Mouse (Mus musculus): ENCODE results near the gene Wfdc13. TPM values are rescaled to one million over a fixed set of nuclear protein-coding genes. Genes with fewer than 3 reads are reported as not detected.
"Not testable (repeated sequence)": the region's sequence is repeated elsewhere in the genome, so short reads cannot be mapped to it uniquely, and the experiment has no call there.

The Wfdc13 gene
- polyA plus RNA-seq, 1 experiment from 2014 or later: not detected

GRCm38 (mm10) chr2:164716194-164716786 is 31.4 kb downstream of the Wfdc13 start:
- WGBS: 90% methylated on average over 23 of the region's 23 CpGs
- not testable (repeated sequence) for H3K27ac ChIP-seq; H3K27me3 ChIP-seq; H3K9me3 ChIP-seq; H3K9ac ChIP-seq (replicated peaks); H3K4me2 ChIP-seq; H3K36me3 ChIP-seq; H3K4me3 ChIP-seq (replicated peaks); ATAC-seq (ENCODE audit: insufficient number of reproducible peaks, insufficient read depth, low FRiP score, low TSS enrichment, low read depth); H3K4me1 ChIP-seq (replicated peaks)

- no peak overlapping the region for H3K9ac ChIP-seq (replicated peaks)
- H3K27me3 ChIP-seq: 0 out of 2 replicates have a peak, but pooled peaks cover 5% of the 10 kb centered on the region
- no peak overlapping the region for H3K4me3 ChIP-seq (replicated peaks)
- no peak overlapping the region for H3K4me2 ChIP-seq
- H3K4me1 ChIP-seq (replicated peaks): no peaks in the 10 kb centered on the region; the same call in 1 of the 2 replicates
- ATAC-seq (ENCODE audit: insufficient number of reproducible peaks, insufficient read depth, low FRiP score, low TSS enrichment, low read depth): no peak
- 0 out of 2 replicates have a peak, but pooled peaks cover 2% of the 10 kb centered on the region for H3K9me3 ChIP-seq
- 67% methylated on average over 4 of the region's 4 CpGs for WGBS
- H3K36me3 ChIP-seq: no peaks in the 10 kb centered on the region
- H3K27ac ChIP-seq: no peak overlapping the region
Observed at GRCm38 (mm10) chr2:164723276-164723675, 38.4 kb downstream of the Wfdc13 start.

GRCm38 (mm10) chr2:164725895-164726619 is 41.1 kb downstream of the Wfdc13 start:
- ATAC-seq (ENCODE audit: insufficient number of reproducible peaks, insufficient read depth, low FRiP score, low TSS enrichment, low read depth): no peak
- Histone ChIP-seq H3K4me2 (no peak overlapping the region), H3K4me1 (replicated peaks) (no peaks in the 10 kb centered on the region), H3K27me3 (0 out of 2 replicates have a peak, but pooled peaks cover 5% of the 10 kb centered on the region), H3K27ac (no peak overlapping the region), H3K9me3 (0 out of 2 replicates have a peak, but pooled peaks cover 2% of the 10 kb centered on the region), H3K9ac (replicated peaks) (no peak overlapping the region), H3K36me3 (no peaks in the 10 kb centered on the region), H3K4me3 (replicated peaks) (no peak overlapping the region)
- 24% methylated on average over 6 of the region's 6 CpGs for WGBS

DNA sequence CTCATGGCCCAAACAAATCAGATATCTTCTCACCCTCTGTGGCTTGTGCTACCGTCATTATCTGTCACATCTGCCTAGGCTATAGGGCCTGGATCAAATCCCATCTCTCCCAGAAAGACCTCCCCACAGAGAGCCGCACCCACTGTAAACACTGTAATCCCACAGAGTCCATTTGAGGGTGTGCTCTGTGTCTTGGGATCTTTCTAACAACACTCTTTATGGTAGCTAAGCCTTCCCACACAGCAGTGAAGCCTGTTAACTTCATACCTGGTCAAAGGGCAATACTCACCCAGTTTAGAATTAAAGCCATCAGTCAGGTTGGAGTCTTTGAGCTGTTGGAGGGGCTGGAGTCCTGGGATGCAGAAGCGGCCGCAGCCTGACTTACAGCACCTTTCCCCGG is 46.8 kb downstream of the Wfdc13 start:
- Histone ChIP-seq H3K27me3 (no peaks in the 10 kb centered on the region), H3K4me3 (replicated peaks) (no peak overlapping the region), H3K4me1 (replicated peaks) (no peaks in the 10 kb centered on the region), H3K27ac (no peak overlapping the region), H3K36me3 (no peaks in the 10 kb centered on the region), H3K9me3 (no peaks in the 10 kb centered on the region), H3K4me2 (no peak overlapping the region), H3K9ac (replicated peaks) (no peak overlapping the region)
- WGBS: 71% methylated on average over 5 of the region's 5 CpGs
- ATAC-seq (ENCODE audit: insufficient number of reproducible peaks, insufficient read depth, low FRiP score, low TSS enrichment, low read depth): no peak

DNA sequence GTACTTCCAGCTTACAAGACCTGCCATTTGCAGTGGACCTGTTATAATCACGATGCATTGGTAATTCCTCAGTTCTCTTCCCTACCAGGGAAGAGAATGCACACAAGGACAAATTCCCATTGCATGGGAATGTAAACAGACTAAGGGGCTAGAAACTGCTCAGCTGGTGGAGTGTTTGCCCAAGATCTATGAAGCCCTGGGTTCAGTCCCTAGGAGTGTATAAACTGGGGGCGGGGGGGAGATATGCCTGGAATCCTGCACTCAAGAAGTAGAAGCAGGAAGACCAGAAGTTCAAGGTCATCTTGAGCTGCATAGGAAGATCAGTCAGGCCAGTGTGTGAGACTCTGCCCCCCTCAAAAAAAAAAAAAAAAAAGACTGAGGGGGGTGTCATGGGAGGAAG is 48.4 kb downstream of the Wfdc13 start:
- ATAC-seq (ENCODE audit: insufficient number of reproducible peaks, insufficient read depth, low FRiP score, low TSS enrichment, low read depth): no peak
- Histone ChIP-seq H3K27ac (no peak overlapping the region), H3K27me3 (no peaks in the 10 kb centered on the region), H3K36me3 (no peaks in the 10 kb centered on the region), H3K9ac (replicated peaks) (no peak overlapping the region), H3K9me3 (no peaks in the 10 kb centered on the region), H3K4me2 (no peak overlapping the region), H3K4me1 (replicated peaks) (peaks cover 4% of the 10 kb centered on the region; the same call in 1 of the 2 replicates), H3K4me3 (replicated peaks) (no peak overlapping the region)
- WGBS: 81% methylated on average over 2 of the region's 2 CpGs

GRCm38 (mm10) chr2:164734839-164735238 is 49.9 kb downstream of the Wfdc13 start:
- Histone ChIP-seq H3K9ac (replicated peaks) (no peak overlapping the region), H3K36me3 (no peaks in the 10 kb centered on the region), H3K9me3 (no peaks in the 10 kb centered on the region), H3K4me3 (replicated peaks) (no peak overlapping the region), H3K4me1 (replicated peaks) (peaks cover 4% of the 10 kb centered on the region; the same call in 1 of the 2 replicates), H3K4me2 (no peak overlapping the region), H3K27ac (no peak overlapping the region), H3K27me3 (no peaks in the 10 kb centered on the region)
- 86% methylated on average over 5 of the region's 5 CpGs for WGBS
- ATAC-seq (ENCODE audit: insufficient number of reproducible peaks, insufficient read depth, low FRiP score, low TSS enrichment, low read depth): no peak

DNA sequence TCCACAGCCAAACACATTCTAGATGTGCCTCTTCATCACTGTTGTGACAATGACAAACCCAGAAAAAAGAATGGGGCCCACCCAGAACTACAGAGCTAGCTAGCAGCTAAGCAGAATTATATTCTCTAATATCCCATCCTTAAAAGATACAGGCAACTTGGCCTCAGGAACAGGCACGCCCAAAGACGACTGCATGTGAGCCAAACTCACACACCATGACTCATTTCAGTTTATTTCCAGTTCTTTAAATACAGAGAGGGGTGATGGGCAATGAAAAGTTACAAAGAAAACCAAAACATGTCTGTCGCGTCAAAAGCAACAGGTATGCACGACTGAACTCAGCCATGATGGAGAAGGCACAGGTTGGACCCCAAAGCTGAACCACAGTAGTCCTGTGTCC is 50.5 kb downstream of the Wfdc13 start:
- H3K4me3 ChIP-seq (replicated peaks): no peak overlapping the region
- no peak overlapping the region for H3K27ac ChIP-seq
- no peak for ATAC-seq (ENCODE audit: insufficient number of reproducible peaks, insufficient read depth, low FRiP score, low TSS enrichment, low read depth)
- no peak overlapping the region for H3K9ac ChIP-seq (replicated peaks)
- no peak overlapping the region for H3K4me2 ChIP-seq
- 88% methylated on average over 5 of the region's 5 CpGs for WGBS
- no peaks in the 10 kb centered on the region for H3K36me3 ChIP-seq
- no peaks in the 10 kb centered on the region for H3K9me3 ChIP-seq
- H3K27me3 ChIP-seq: no peaks in the 10 kb centered on the region
- peaks cover 4% of the 10 kb centered on the region; the same call in 1 of the 2 replicates for H3K4me1 ChIP-seq (replicated peaks)

Other genes starting within 250 kb of the Wfdc13 start
- 34.3 and 36.5 TPM in 2 replicates for gene Sdc4, start 241.2 kb upstream of the Wfdc13 start, polyA plus RNA-seq (2016; fragmentation: Nextera tagmentation; extraction: Ambion mirVana)
- 55.2 and 59.2 TPM in 2 replicates for gene Sys1, start 228.1 kb upstream of the Wfdc13 start, polyA plus RNA-seq (2016; fragmentation: Nextera tagmentation; extraction: Ambion mirVana)
- gene Gm20458, start 224.1 kb upstream of the Wfdc13 start, polyA plus RNA-seq (2016; fragmentation: Nextera tagmentation; extraction: Ambion mirVana): 2.3 and 3.4 TPM in 2 replicates
- not detected in 2 replicates for gene Trp53tg5, start 211.4 kb upstream of the Wfdc13 start, polyA plus RNA-seq (2016; fragmentation: Nextera tagmentation; extraction: Ambion mirVana)
- 1.2 and 1.7 TPM in 2 replicates for gene Dbndd2, start 199.0 kb upstream of the Wfdc13 start, polyA plus RNA-seq (2016; fragmentation: Nextera tagmentation; extraction: Ambion mirVana)
- 24.9 and 32.7 TPM in 2 replicates for gene Pigt, start 187.6 kb upstream of the Wfdc13 start, polyA plus RNA-seq (2016; fragmentation: Nextera tagmentation; extraction: Ambion mirVana)
- 36.2 and 39.6 TPM in 2 replicates for gene Wfdc2, start 122.7 kb upstream of the Wfdc13 start, polyA plus RNA-seq (2016; fragmentation: Nextera tagmentation; extraction: Ambion mirVana)
- gene Spint3, start 111.6 kb upstream of the Wfdc13 start, polyA plus RNA-seq (2016; fragmentation: Nextera tagmentation; extraction: Ambion mirVana): not detected in 2 replicates
- gene Wfdc6a, start 99.7 kb upstream of the Wfdc13 start, polyA plus RNA-seq (2016; fragmentation: Nextera tagmentation; extraction: Ambion mirVana): 0.28 TPM in 1 of 2 replicates, not detected in the other
- not detected in 2 replicates for gene Eppin, start 91.5 kb upstream of the Wfdc13 start, polyA plus RNA-seq (2016; fragmentation: Nextera tagmentation; extraction: Ambion mirVana)
- not detected in 2 replicates for gene Wfdc6b, start 71.6 kb upstream of the Wfdc13 start, polyA plus RNA-seq (2016; fragmentation: Nextera tagmentation; extraction: Ambion mirVana)
- gene Wfdc8, start 71.5 kb upstream of the Wfdc13 start, polyA plus RNA-seq (2016; fragmentation: Nextera tagmentation; extraction: Ambion mirVana): not detected in 2 replicates
- gene Wfdc16, start 46.3 kb upstream of the Wfdc13 start, polyA plus RNA-seq (2016; fragmentation: Nextera tagmentation; extraction: Ambion mirVana): not detected in 2 replicates
- gene Wfdc10, start 29.1 kb upstream of the Wfdc13 start, polyA plus RNA-seq (2016; fragmentation: Nextera tagmentation; extraction: Ambion mirVana): not detected in 2 replicates
- not detected in 2 replicates for gene Wfdc9, start 28.5 kb upstream of the Wfdc13 start, polyA plus RNA-seq (2016; fragmentation: Nextera tagmentation; extraction: Ambion mirVana)
- gene Wfdc11, start 11.0 kb upstream of the Wfdc13 start, polyA plus RNA-seq (2016; fragmentation: Nextera tagmentation; extraction: Ambion mirVana): not detected in 2 replicates
- not detected in 2 replicates for gene Spint4, start 13.4 kb downstream of the Wfdc13 start, polyA plus RNA-seq (2016; fragmentation: Nextera tagmentation; extraction: Ambion mirVana)
- not detected in 2 replicates for gene Spint5, start 30.2 kb downstream of the Wfdc13 start, polyA plus RNA-seq (2016; fragmentation: Nextera tagmentation; extraction: Ambion mirVana)
- 0.61 and 0.91 TPM in 2 replicates for gene Wfdc3, start 60.8 kb downstream of the Wfdc13 start, polyA plus RNA-seq (2016; fragmentation: Nextera tagmentation; extraction: Ambion mirVana)
- gene Dnttip1, start 60.9 kb downstream of the Wfdc13 start, polyA plus RNA-seq (2016; fragmentation: Nextera tagmentation; extraction: Ambion mirVana): 95.9 and 105 TPM in 2 replicates
- 558 and 599 TPM in 2 replicates for gene Ube2c, start 84.8 kb downstream of the Wfdc13 start, polyA plus RNA-seq (2016; fragmentation: Nextera tagmentation; extraction: Ambion mirVana)
- 73.9 and 74.6 TPM in 2 replicates for gene Tnnc2, start 94.9 kb downstream of the Wfdc13 start, polyA plus RNA-seq (2016; fragmentation: Nextera tagmentation; extraction: Ambion mirVana)
- gene Snx21, start 100.7 kb downstream of the Wfdc13 start, polyA plus RNA-seq (2016; fragmentation: Nextera tagmentation; extraction: Ambion mirVana): 19.0 and 19.2 TPM in 2 replicates
- 13.8 and 14.0 TPM in 2 replicates for gene Acot8, start 119.8 kb downstream of the Wfdc13 start, polyA plus RNA-seq (2016; fragmentation: Nextera tagmentation; extraction: Ambion mirVana)
- gene Zswim3, start 120.0 kb downstream of the Wfdc13 start, polyA plus RNA-seq (2016; fragmentation: Nextera tagmentation; extraction: Ambion mirVana): 8.5 TPM in 2 replicates
- gene Zswim1, start 137.6 kb downstream of the Wfdc13 start, polyA plus RNA-seq (2016; fragmentation: Nextera tagmentation; extraction: Ambion mirVana): 17.3 and 20.4 TPM in 2 replicates
- gene Spata25, start 143.4 kb downstream of the Wfdc13 start, polyA plus RNA-seq (2016; fragmentation: Nextera tagmentation; extraction: Ambion mirVana): not detected in 2 replicates
- gene Ctsa, start 147.8 kb downstream of the Wfdc13 start, polyA plus RNA-seq (2016; fragmentation: Nextera tagmentation; extraction: Ambion mirVana): 103 and 107 TPM in 2 replicates
- 6.3 and 6.8 TPM in 2 replicates for gene Neurl2, start 148.3 kb downstream of the Wfdc13 start, polyA plus RNA-seq (2016; fragmentation: Nextera tagmentation; extraction: Ambion mirVana)
- 32.6 and 37.0 TPM in 2 replicates for gene Pltp, start 172.6 kb downstream of the Wfdc13 start, polyA plus RNA-seq (2016; fragmentation: Nextera tagmentation; extraction: Ambion mirVana)
- 82.6 and 97.6 TPM in 2 replicates for gene Pcif1, start 194.2 kb downstream of the Wfdc13 start, polyA plus RNA-seq (2016; fragmentation: Nextera tagmentation; extraction: Ambion mirVana)
- 14.4 and 17.4 TPM in 2 replicates for gene Zfp335, start 226.7 kb downstream of the Wfdc13 start, polyA plus RNA-seq (2016; fragmentation: Nextera tagmentation; extraction: Ambion mirVana)

Measured in limb, embryonic 12.5 days (tissue).